Mouse (Mus musculus) midbrain, embryonic 13.5 days (tissue): ENCODE data around the gene Vdac2. TPM values are rescaled to one million over a fixed set of nuclear protein-coding genes. Genes with fewer than 3 reads are reported as not detected.

Source experiments
- ATAC-seq: fragments of 200-750 bp; cut with Nextera tagmentation; 2 replicates; pipeline ENCODE4 v1.8.0; 2017; ENCODE audit warnings: mild to moderate bottlenecking, moderate TSS enrichment, moderate library complexity
- H3K27ac ChIP-seq: fragments of 300-500 bp; sonication (generic); 2 replicates; pipeline ENCODE4 v1.5.1; 2015; ENCODE audit warnings: inconsistent platforms, mild to moderate bottlenecking, moderate library complexity
- H3K27me3 ChIP-seq: fragments of 300-500 bp; sonication (generic); 2 replicates; pipeline ENCODE4 v1.6.1; 2015; ENCODE audit warnings: mild to moderate bottlenecking, inconsistent platforms
- H3K36me3 ChIP-seq: fragments of 300-500 bp; sonication (generic); 2 replicates; pipeline ENCODE4 v1.6.1; 2015; ENCODE audit warnings: mild to moderate bottlenecking, inconsistent platforms
- H3K4me1 ChIP-seq: fragments of 300-500 bp; sonication (generic); replicated peaks from 2 replicates; pipeline ENCODE4 v1.6.1; 2015; ENCODE audit warnings: inconsistent platforms
- H3K4me2 ChIP-seq: fragments of 300-500 bp; sonication (generic); replicated peaks from 2 replicates; pipeline ENCODE4 v1.6.1; 2015; ENCODE audit warnings: moderate library complexity, mild to moderate bottlenecking, inconsistent platforms
- H3K4me3 ChIP-seq: fragments of 300-500 bp; sonication (generic); replicated peaks from 2 replicates; pipeline ENCODE4 v1.5.1; 2015; ENCODE audit warnings: mild to moderate bottlenecking, inconsistent platforms
- H3K9ac ChIP-seq: fragments of 300-500 bp; sonication (generic); replicated peaks from 2 replicates; pipeline ENCODE4 v1.6.1; 2015; ENCODE audit warnings: mild to moderate bottlenecking, inconsistent platforms
- H3K9me3 ChIP-seq: fragments of 300-500 bp; sonication (generic); 2 replicates; pipeline ENCODE4 v1.6.1; 2016; ENCODE audit warnings: mild to moderate bottlenecking, inconsistent platforms
- WGBS: fragments of 180-500 bp; shearing (Covaris S2); methylation state at CpG from one replicate; pipeline ENCODE4 v1.1.7; 2015; 5-methylcytosine and 5-hydroxymethylcytosine counted together
- polyA plus RNA-seq: library from polyadenylated mRNA; unstranded; fragments of >200 nt; fragmentation: Nextera tagmentation; extraction: Ambion mirVana; gene quantifications from 2 replicates; pipeline ENCODE4 v1.2.1, GENCODE M21; 2015

Gene Vdac2
- polyA plus RNA-seq, 1 experiment from 2014 or later: 266 TPM

- 91% methylated on average over 3 of the region's 3 CpGs for WGBS
Observed at GRCm38 (mm10) chr14:21806631-21807160, 18.3 kb upstream of the Vdac2 start.

GRCm38 (mm10) chr14:21808208-21808922, 16.7 kb upstream of the Vdac2 start:
- no peaks in the 10 kb centered on the region for H3K9me3 ChIP-seq
- no peaks in the 10 kb centered on the region for H3K4me1 ChIP-seq
- ATAC-seq: no peak
- no peak overlapping the region for H3K9ac ChIP-seq
- 88% methylated on average over 8 of the region's 8 CpGs for WGBS
- H3K27me3 ChIP-seq: no peaks in the 10 kb centered on the region
- H3K36me3 ChIP-seq: no peaks in the 10 kb centered on the region
- no peak overlapping the region for H3K4me3 ChIP-seq
- no peak overlapping the region for H3K27ac ChIP-seq
- H3K4me2 ChIP-seq: no peak overlapping the region

More at GRCm38 (mm10) chr14:21806631-21807160, 18.3 kb upstream of the Vdac2 start:
- H3K4me1 ChIP-seq: no peaks in the 10 kb centered on the region
- H3K27me3 ChIP-seq: no peaks in the 10 kb centered on the region
- no peaks in the 10 kb centered on the region for H3K9me3 ChIP-seq
- no peak overlapping the region for H3K4me2 ChIP-seq
- no peaks in the 10 kb centered on the region for H3K36me3 ChIP-seq
- no peak overlapping the region for H3K9ac ChIP-seq
- H3K4me3 ChIP-seq: no peak overlapping the region
- ATAC-seq: no peak
- H3K27ac ChIP-seq: no peak overlapping the region

GRCm38 (mm10) chr14:21809418-21809817, 15.6 kb upstream of the Vdac2 start:
- no peaks in the 10 kb centered on the region for H3K4me1 ChIP-seq
- WGBS: 91% methylated on average over 2 of the region's 2 CpGs

GRCm38 (mm10) chr14:21811301-21811700, 13.7 kb upstream of the Vdac2 start:
- Histone ChIP-seq H3K27me3 (no peaks in the 10 kb centered on the region), H3K9ac (no peak overlapping the region), H3K4me3 (no peak overlapping the region), H3K9me3 (no peaks in the 10 kb centered on the region), H3K4me2 (no peak overlapping the region), H3K4me1 (no peaks in the 10 kb centered on the region), H3K27ac (no peak overlapping the region), H3K36me3 (no peaks in the 10 kb centered on the region)
- no peak for ATAC-seq
- WGBS: 86% methylated on average over 4 of the region's 4 CpGs

More at GRCm38 (mm10) chr14:21809418-21809817, 15.6 kb upstream of the Vdac2 start:
- Histone ChIP-seq H3K9me3 (no peaks in the 10 kb centered on the region), H3K27me3 (no peaks in the 10 kb centered on the region), H3K4me3 (no peak overlapping the region), H3K36me3 (no peaks in the 10 kb centered on the region), H3K9ac (no peak overlapping the region), H3K27ac (no peak overlapping the region), H3K4me2 (no peak overlapping the region)
- ATAC-seq: no peak

- H3K4me3 ChIP-seq: no peak overlapping the region
- no peak for ATAC-seq
- WGBS: 89% methylated on average over 10 of the region's 10 CpGs
- H3K9ac ChIP-seq: no peak overlapping the region
- H3K4me1 ChIP-seq: no peaks in the 10 kb centered on the region
- H3K9me3 ChIP-seq: no peaks in the 10 kb centered on the region
- H3K27ac ChIP-seq: no peak overlapping the region
- H3K36me3 ChIP-seq: no peaks in the 10 kb centered on the region
- no peak overlapping the region for H3K4me2 ChIP-seq
- no peaks in the 10 kb centered on the region for H3K27me3 ChIP-seq
Observed at GRCm38 (mm10) chr14:21811744-21812393, 13.2 kb upstream of the Vdac2 start.

GRCm38 (mm10) chr14:21812590-21813162, 12.4 kb upstream of the Vdac2 start:
- H3K4me1 ChIP-seq: no peaks in the 10 kb centered on the region
- no peaks in the 10 kb centered on the region for H3K9me3 ChIP-seq
- no peaks in the 10 kb centered on the region for H3K36me3 ChIP-seq
- WGBS: 25% methylated on average over 14 of the region's 14 CpGs
- H3K27ac ChIP-seq: no peak overlapping the region
- H3K4me3 ChIP-seq: no peak overlapping the region
- no peak overlapping the region for H3K4me2 ChIP-seq
- H3K27me3 ChIP-seq: no peaks in the 10 kb centered on the region
- no peak for ATAC-seq
- no peak overlapping the region for H3K9ac ChIP-seq

- Histone ChIP-seq H3K9me3 (no peaks in the 10 kb centered on the region), H3K4me1 (no peaks in the 10 kb centered on the region), H3K27ac (no peak overlapping the region), H3K4me3 (no peak overlapping the region), H3K9ac (no peak overlapping the region), H3K27me3 (no peaks in the 10 kb centered on the region), H3K4me2 (no peak overlapping the region), H3K36me3 (no peaks in the 10 kb centered on the region)
- WGBS: 89% methylated on average over 4 of the region's 4 CpGs
- no peak for ATAC-seq
Observed at GRCm38 (mm10) chr14:21813216-21813615, 11.8 kb upstream of the Vdac2 start.

- H3K4me3 ChIP-seq: no peak overlapping the region
- H3K4me1 ChIP-seq: no peaks in the 10 kb centered on the region
- no peaks in the 10 kb centered on the region for H3K36me3 ChIP-seq
- no peak overlapping the region for H3K27ac ChIP-seq
- 99% methylated on average over 3 of the region's 3 CpGs for WGBS
- H3K27me3 ChIP-seq: no peaks in the 10 kb centered on the region
- no peak for ATAC-seq
- no peak overlapping the region for H3K9ac ChIP-seq
- H3K9me3 ChIP-seq: no peaks in the 10 kb centered on the region
- no peak overlapping the region for H3K4me2 ChIP-seq
Observed at GRCm38 (mm10) chr14:21813847-21814246, 11.2 kb upstream of the Vdac2 start.

GRCm38 (mm10) chr14:21814606-21815005, 10.4 kb upstream of the Vdac2 start:
- Histone ChIP-seq H3K4me1 (no peaks in the 10 kb centered on the region), H3K9ac (no peak overlapping the region), H3K4me2 (no peak overlapping the region), H3K27ac (no peak overlapping the region), H3K4me3 (no peak overlapping the region), H3K9me3 (no peaks in the 10 kb centered on the region), H3K36me3 (no peaks in the 10 kb centered on the region), H3K27me3 (no peaks in the 10 kb centered on the region)
- ATAC-seq: no peak
- WGBS: 94% methylated on average over 4 of the region's 4 CpGs

DNA sequence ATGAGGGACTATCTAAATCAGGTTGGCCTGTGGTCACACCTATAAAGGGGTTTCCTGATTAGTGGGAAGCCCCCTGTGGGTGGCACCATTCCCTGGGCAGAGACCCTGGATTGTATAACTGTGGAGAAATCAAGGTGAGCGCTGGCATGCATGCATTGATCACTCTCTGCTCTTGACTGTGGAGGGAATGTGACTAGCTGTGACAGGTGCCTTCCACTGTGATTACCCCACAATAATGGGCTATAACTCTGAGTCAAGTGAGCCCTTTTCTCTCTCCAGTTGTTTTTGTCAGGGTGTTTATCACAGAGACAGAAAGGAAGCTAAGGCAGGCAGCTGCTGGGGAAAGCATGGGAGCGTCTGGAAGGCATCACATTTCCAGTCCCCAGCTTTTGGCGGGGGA, 8.8 kb upstream of the Vdac2 start:
- no peaks in the 10 kb centered on the region for H3K36me3 ChIP-seq
- no peak overlapping the region for H3K4me3 ChIP-seq
- WGBS: 86% methylated on average over 3 of the region's 3 CpGs
- H3K4me2 ChIP-seq: no peak overlapping the region
- H3K27ac ChIP-seq: no peak overlapping the region
- no peaks in the 10 kb centered on the region for H3K27me3 ChIP-seq
- H3K9ac ChIP-seq: no peak overlapping the region
- H3K9me3 ChIP-seq: no peaks in the 10 kb centered on the region
- no peaks in the 10 kb centered on the region for H3K4me1 ChIP-seq
- ATAC-seq: no peak

GRCm38 (mm10) chr14:21817453-21817852, 7.6 kb upstream of the Vdac2 start:
- no peaks in the 10 kb centered on the region for H3K36me3 ChIP-seq
- no peak overlapping the region for H3K9ac ChIP-seq
- H3K27me3 ChIP-seq: no peaks in the 10 kb centered on the region
- no peak for ATAC-seq
- H3K4me3 ChIP-seq: no peak overlapping the region
- no peaks in the 10 kb centered on the region for H3K4me1 ChIP-seq
- H3K9me3 ChIP-seq: no peaks in the 10 kb centered on the region
- 48% methylated on average over 4 of the region's 4 CpGs for WGBS
- no peak overlapping the region for H3K27ac ChIP-seq
- no peak overlapping the region for H3K4me2 ChIP-seq

DNA sequence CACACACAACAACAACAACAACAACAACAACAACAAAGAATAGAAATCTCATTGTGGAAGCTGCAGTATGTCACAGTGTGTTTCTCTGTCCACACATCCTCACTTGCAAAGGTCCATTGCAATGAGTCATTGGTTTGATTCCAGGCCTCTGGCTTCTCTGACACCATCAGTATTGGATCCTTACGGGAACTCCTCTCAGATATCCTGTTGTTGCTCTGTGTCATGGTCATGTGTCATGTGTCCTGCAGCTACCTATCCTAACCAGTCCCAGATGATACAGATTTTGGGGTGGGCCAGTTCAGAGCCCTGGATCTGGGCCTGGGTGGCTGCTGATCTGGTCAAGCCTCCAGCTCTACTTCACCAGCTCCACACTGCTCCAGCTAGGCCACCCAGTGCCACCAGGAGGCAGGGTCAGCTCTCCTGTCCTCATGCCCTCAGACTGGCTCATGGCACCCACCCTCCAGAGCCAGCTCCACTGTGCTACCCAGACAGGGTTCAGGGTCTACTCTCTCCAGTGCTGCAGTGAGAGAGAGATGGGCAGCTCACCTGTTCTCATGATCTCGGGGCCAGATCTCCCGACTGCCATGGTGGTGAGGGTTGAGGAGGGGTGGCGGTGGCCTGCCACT, 4.0 kb upstream of the Vdac2 start:
- no peaks in the 10 kb centered on the region for H3K27me3 ChIP-seq
- H3K27ac ChIP-seq: no peak overlapping the region
- H3K36me3 ChIP-seq: no peaks in the 10 kb centered on the region
- H3K4me3 ChIP-seq: no peak overlapping the region
- no peaks in the 10 kb centered on the region for H3K9me3 ChIP-seq
- H3K9ac ChIP-seq: no peak overlapping the region
- 88% methylated on average over 4 of the region's 4 CpGs for WGBS
- H3K4me2 ChIP-seq: no peak overlapping the region
- ATAC-seq: no peak
- H3K4me1 ChIP-seq: no peaks in the 10 kb centered on the region
